ENCODE assay signal across 8 mouse cellular contexts in the genomic region with DNA sequence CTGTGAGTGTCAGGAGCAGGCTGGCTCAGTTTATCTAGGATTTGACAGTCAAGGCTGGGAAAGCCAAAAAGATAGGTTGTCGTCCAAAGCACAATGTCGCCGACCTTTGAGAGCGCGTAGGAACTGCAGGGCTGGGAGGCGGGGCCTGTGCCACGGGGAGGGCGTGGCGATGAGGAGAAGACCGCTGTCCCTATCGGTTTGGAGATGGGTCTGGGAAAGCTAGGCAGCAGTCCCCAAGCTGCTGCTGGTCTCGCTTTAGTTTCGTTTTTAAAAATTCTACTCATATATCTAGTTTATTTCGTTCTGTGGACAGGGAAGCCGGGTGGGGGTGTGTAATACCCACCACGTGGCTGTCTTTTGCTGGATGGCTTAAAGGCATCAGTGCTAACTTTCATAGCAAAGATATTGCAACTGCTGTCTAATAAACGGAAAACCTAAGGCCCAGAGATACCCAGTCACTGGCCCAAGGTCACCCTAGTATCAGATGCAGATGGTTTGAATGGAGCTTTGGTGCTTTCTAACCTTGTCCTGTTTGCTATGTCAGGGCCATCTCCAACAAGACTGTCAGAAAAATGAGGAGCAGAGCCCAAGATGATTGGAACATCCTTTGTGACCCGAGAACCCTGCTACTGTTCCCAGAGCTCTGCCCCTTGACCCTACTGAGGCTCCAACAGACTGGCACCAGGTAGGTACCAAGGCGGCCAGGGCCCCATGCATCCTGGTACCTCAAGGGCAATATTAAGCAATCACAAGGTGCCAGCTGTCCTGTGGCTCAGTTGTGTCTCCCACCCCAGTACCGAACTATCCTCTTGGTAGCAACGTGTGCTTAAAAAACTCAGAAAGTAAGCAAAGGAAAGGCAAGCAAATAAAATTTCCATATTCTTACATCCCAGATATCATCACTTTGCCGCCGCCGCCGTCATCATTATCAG. TPM values are rescaled to one million over a fixed set of nuclear protein-coding genes. Genes with fewer than 3 reads are reported as not detected.
A peak's percentile ranks its signal among the peaks of the same experiment; 100 is the strongest.
DNase-seq lines count a peak whose midpoint lies in the region; ATAC-seq and TF ChIP-seq lines count a peak whose summit lies in the region.

No protein-coding gene starts in this region.

- peak overlapping the region; percentile 42 for H3K4me3 ChIP-seq in C2C12 (ENCODE audit: insufficient read depth, poor library complexity, severe bottlenecking)
- H3K4me3 ChIP-seq in embryonic facial prominence, embryonic 15.5 days (replicated peaks): peak overlapping the region; percentile 49
- peak overlapping the region; percentile 46 for H3K4me3 ChIP-seq in heart, embryonic 12.5 days
- H3K4me3 ChIP-seq in kidney, embryonic 15.5 days (replicated peaks): peak overlapping the region; percentile 49
- peak overlapping the region; percentile 59 for H3K4me3 ChIP-seq in liver, embryonic 12.5 days

- H3K79me3 ChIP-seq in C2C12 (ENCODE audit: low read depth): peaks cover 5% of the 10 kb centered on the region

- H3K27me3 ChIP-seq in C2C12 (ENCODE audit: control insufficient read depth, insufficient read depth, insufficient read length): no peaks in the 10 kb centered on the region
- H3K27me3 ChIP-seq in embryonic facial prominence, embryonic 15.5 days: peaks cover 3% of the 10 kb centered on the region; the same call in 1 of the 2 replicates
- no peaks in the 10 kb centered on the region for H3K27me3 ChIP-seq in heart, embryonic 12.5 days (replicated peaks)
- H3K27me3 ChIP-seq in kidney, embryonic 15.5 days: peaks cover 28% of the 10 kb centered on the region
- peaks cover 6% of the 10 kb centered on the region; the same call in 1 of the 2 replicates for H3K27me3 ChIP-seq in liver, embryonic 12.5 days (replicated peaks)

- peaks cover 29% of the 10 kb centered on the region for H3K4me1 ChIP-seq in embryonic facial prominence, embryonic 15.5 days
- peaks cover 36% of the 10 kb centered on the region for H3K4me1 ChIP-seq in heart, embryonic 12.5 days (replicated peaks)
- peaks cover 26% of the 10 kb centered on the region for H3K4me1 ChIP-seq in kidney, embryonic 15.5 days
- peaks cover 27% of the 10 kb centered on the region for H3K4me1 ChIP-seq in liver, embryonic 12.5 days

- ATAC-seq in embryonic facial prominence, embryonic 15.5 days (ENCODE audit: insufficient number of reproducible peaks, low FRiP score, low TSS enrichment, low read depth): 0 out of 2 replicates have a peak, but pooled peaks have one; percentile 43
- peak; percentile 79 for ATAC-seq in heart, embryonic 12.5 days (ENCODE audit: insufficient number of reproducible peaks, low FRiP score)
- peak; percentile 79 for ATAC-seq in kidney, embryonic 15.5 days (replicated peaks; ENCODE audit: low FRiP score)
- ATAC-seq in liver, embryonic 12.5 days: peak; percentile 88

- DNase-seq in adrenal gland, postnatal 4 days (ENCODE audit: low spot score in 2 of 2): peak; percentile 57 to 72
- peak; percentile 83 for DNase-seq in naive thymus-derived CD4-positive, alpha-beta T cell, adult 2 months (ENCODE audit: low read depth)
- peak; percentile 86 to 92 for DNase-seq in spleen, postnatal 4 days (ENCODE audit: low spot score in 2 of 2)

- TF ChIP-seq CTCF in C2C12 (IDR thresholded peaks at IDR 0.05; ENCODE audit: control insufficient read depth, insufficient read depth, insufficient read length): peak; percentile 68

- peaks cover 17% of the 10 kb centered on the region for H3K79me2 ChIP-seq in C2C12 (ENCODE audit: control insufficient read depth, insufficient read depth)

- WGBS in embryonic facial prominence, embryonic 15.5 days: 18% methylated on average over 25 of the region's 25 CpGs
- 17% methylated on average over 25 of the region's 25 CpGs for WGBS in heart, embryonic 12.5 days
- 20% methylated on average over 25 of the region's 25 CpGs for WGBS in kidney, embryonic 15.5 days
- WGBS in liver, embryonic 12.5 days (ENCODE audit: insufficient replicate concordance): 10% methylated on average over 25 of the region's 25 CpGs

- H3K9me3 ChIP-seq in embryonic facial prominence, embryonic 15.5 days (replicated peaks): no peaks in the 10 kb centered on the region
- 0 out of 2 replicates have a peak, but pooled peaks cover 5% of the 10 kb centered on the region for H3K9me3 ChIP-seq in heart, embryonic 12.5 days (replicated peaks)
- no peaks in the 10 kb centered on the region for H3K9me3 ChIP-seq in kidney, embryonic 15.5 days (replicated peaks)
- no peaks in the 10 kb centered on the region for H3K9me3 ChIP-seq in liver, embryonic 12.5 days (replicated peaks)

- peak overlapping the region; percentile 78 for H3K4me2 ChIP-seq in embryonic facial prominence, embryonic 15.5 days (replicated peaks)
- peak overlapping the region; percentile 73 for H3K4me2 ChIP-seq in heart, embryonic 12.5 days
- H3K4me2 ChIP-seq in kidney, embryonic 15.5 days: peak overlapping the region; percentile 80
- H3K4me2 ChIP-seq in liver, embryonic 12.5 days: peak overlapping the region; percentile 79

- peak overlapping the region; percentile 86 for H3ac ChIP-seq in C2C12 (ENCODE audit: control insufficient read depth, insufficient read length, low read depth)

- H3K9ac ChIP-seq in embryonic facial prominence, embryonic 15.5 days: 0 out of 2 replicates have a peak overlapping the region, but pooled peaks have one; percentile 15
- H3K9ac ChIP-seq in heart, embryonic 12.5 days: peak overlapping the region; percentile 73
- H3K9ac ChIP-seq in kidney, embryonic 15.5 days: peak overlapping the region; percentile 37
- H3K9ac ChIP-seq in liver, embryonic 12.5 days: peak overlapping the region; percentile 66

- no peaks in the 10 kb centered on the region for H3K36me3 ChIP-seq in C2C12 (ENCODE audit: control insufficient read depth, insufficient read depth)
- H3K36me3 ChIP-seq in embryonic facial prominence, embryonic 15.5 days: no peaks in the 10 kb centered on the region
- peaks cover 6% of the 10 kb centered on the region; the same call in 1 of the 2 replicates for H3K36me3 ChIP-seq in heart, embryonic 12.5 days
- no peaks in the 10 kb centered on the region for H3K36me3 ChIP-seq in kidney, embryonic 15.5 days
- peaks cover 19% of the 10 kb centered on the region for H3K36me3 ChIP-seq in liver, embryonic 12.5 days

- H3K27ac ChIP-seq in embryonic facial prominence, embryonic 15.5 days (replicated peaks): no peak overlapping the region; the same call in 1 of the 2 replicates
- peak overlapping the region; percentile 91 for H3K27ac ChIP-seq in heart, embryonic 12.5 days (ENCODE audit: poor library complexity, severe bottlenecking)
- peak overlapping the region; percentile 18; the same call in 1 of the 2 replicates for H3K27ac ChIP-seq in kidney, embryonic 15.5 days
- peak overlapping the region; percentile 66 for H3K27ac ChIP-seq in liver, embryonic 12.5 days

TF ChIP-seq in C2C12, 6 proteins besides CTCF, POLR2A, EP300 and RAD21:
- no peak for TF ChIP-seq MAX (IDR thresholded peaks at IDR 0.05)
- TF ChIP-seq CEBPB (IDR thresholded peaks at IDR 0.05; ENCODE audit: low read depth): peak; percentile 54
- TF ChIP-seq USF1 (IDR thresholded peaks at IDR 0.05; ENCODE audit: low read depth): peak; percentile 1

RNA-seq across cellular contexts. Expression of gene Kifc5b, which starts 31.6 kb away (rescaled TPM):
- polyA plus RNA-seq in C2C12 (2012; fragmentation: generic; extraction: Trizol): 30.9 TPM
- total RNA-seq in adrenal gland, postnatal 4 days (2021): 10 to 100 TPM; 11.8 to 12.2 TPM
- polyA plus RNA-seq in embryonic facial prominence, embryonic 15.5 days (2015; fragmentation: Nextera tagmentation; extraction: Ambion mirVana): 6.5 and 7.4 TPM in 2 replicates
- polyA plus RNA-seq in heart, embryonic 12.5 days (2016; fragmentation: Nextera tagmentation; extraction: Ambion mirVana): 5.2 and 5.7 TPM in 2 replicates
- polyA plus RNA-seq in kidney, embryonic 15.5 days (2015; fragmentation: Nextera tagmentation; extraction: Ambion mirVana): 9.0 and 9.3 TPM in 2 replicates
- polyA plus RNA-seq in liver, embryonic 12.5 days (2016; fragmentation: Nextera tagmentation; extraction: Ambion mirVana): 6.6 and 8.1 TPM in 2 replicates

RNA-seq across cellular contexts. Expression of gene Nkx2-5, which starts 40.5 kb away (rescaled TPM):
- polyA plus RNA-seq in C2C12 (2012; fragmentation: generic; extraction: Trizol): 2.2 TPM
- total RNA-seq in adrenal gland, postnatal 4 days (2021): not detected
- 8.8 and 11.4 TPM in 2 replicates for polyA plus RNA-seq in embryonic facial prominence, embryonic 15.5 days (2015; fragmentation: Nextera tagmentation; extraction: Ambion mirVana)
- polyA plus RNA-seq in heart, embryonic 12.5 days (2016; fragmentation: Nextera tagmentation; extraction: Ambion mirVana): 200 and 212 TPM in 2 replicates
- not detected in 2 replicates for polyA plus RNA-seq in kidney, embryonic 15.5 days (2015; fragmentation: Nextera tagmentation; extraction: Ambion mirVana)
- 0.13 and 0.19 TPM in 2 replicates for polyA plus RNA-seq in liver, embryonic 12.5 days (2016; fragmentation: Nextera tagmentation; extraction: Ambion mirVana)

RNA-seq across cellular contexts. Expression of gene Phf1, which starts 47.6 kb away (rescaled TPM):
- 7.3 TPM for polyA plus RNA-seq in C2C12 (2012; fragmentation: generic; extraction: Trizol)
- 10 to 100 TPM; 32.0 to 33.4 TPM for total RNA-seq in adrenal gland, postnatal 4 days (2021)
- polyA plus RNA-seq in embryonic facial prominence, embryonic 15.5 days (2015; fragmentation: Nextera tagmentation; extraction: Ambion mirVana): 13.6 and 17.4 TPM in 2 replicates
- polyA plus RNA-seq in heart, embryonic 12.5 days (2016; fragmentation: Nextera tagmentation; extraction: Ambion mirVana): 9.0 and 9.4 TPM in 2 replicates
- polyA plus RNA-seq in kidney, embryonic 15.5 days (2015; fragmentation: Nextera tagmentation; extraction: Ambion mirVana): 7.0 and 8.7 TPM in 2 replicates
- 2.7 TPM in 2 replicates for polyA plus RNA-seq in liver, embryonic 12.5 days (2016; fragmentation: Nextera tagmentation; extraction: Ambion mirVana)

RNA-seq across cellular contexts. Expression of gene Cuta, which starts 54.1 kb away (rescaled TPM):
- polyA plus RNA-seq in C2C12 (2012; fragmentation: generic; extraction: Trizol): 166 TPM
- 100 to 1,000 TPM; 127 to 132 TPM for total RNA-seq in adrenal gland, postnatal 4 days (2021)
- polyA plus RNA-seq in embryonic facial prominence, embryonic 15.5 days (2015; fragmentation: Nextera tagmentation; extraction: Ambion mirVana): 172 and 180 TPM in 2 replicates
- 148 and 155 TPM in 2 replicates for polyA plus RNA-seq in heart, embryonic 12.5 days (2016; fragmentation: Nextera tagmentation; extraction: Ambion mirVana)
- 192 and 203 TPM in 2 replicates for polyA plus RNA-seq in kidney, embryonic 15.5 days (2015; fragmentation: Nextera tagmentation; extraction: Ambion mirVana)
- polyA plus RNA-seq in liver, embryonic 12.5 days (2016; fragmentation: Nextera tagmentation; extraction: Ambion mirVana): 119 and 129 TPM in 2 replicates

RNA-seq across cellular contexts. Expression of gene Syngap1, which starts 55.8 kb away (rescaled TPM):
- polyA plus RNA-seq in C2C12 (2012; fragmentation: generic; extraction: Trizol): 3.0 TPM
- 10 to 100 TPM; 29.7 to 37.1 TPM for total RNA-seq in adrenal gland, postnatal 4 days (2021)
- polyA plus RNA-seq in embryonic facial prominence, embryonic 15.5 days (2015; fragmentation: Nextera tagmentation; extraction: Ambion mirVana): 2.2 and 3.2 TPM in 2 replicates
- 1.2 and 2.2 TPM in 2 replicates for polyA plus RNA-seq in heart, embryonic 12.5 days (2016; fragmentation: Nextera tagmentation; extraction: Ambion mirVana)
- 1.9 and 2.0 TPM in 2 replicates for polyA plus RNA-seq in kidney, embryonic 15.5 days (2015; fragmentation: Nextera tagmentation; extraction: Ambion mirVana)
- polyA plus RNA-seq in liver, embryonic 12.5 days (2016; fragmentation: Nextera tagmentation; extraction: Ambion mirVana): 0.29 and 0.36 TPM in 2 replicates

Comparison
In these comparisons a context has a peak if more than half of its experiments do, and no peak if none do; other contexts are left out.
1. H3K9ac ChIP-seq: peak in every context shown above with its lines; median percentile 73 in heart, embryonic 12.5 days; 66 in liver, embryonic 12.5 days; 37 in kidney, embryonic 15.5 days; 15 in embryonic facial prominence, embryonic 15.5 days.
2. RNA of gene Nkx2-5, which starts 40.5 kb away (polyA plus RNA-seq): 200 to 212 TPM in heart, embryonic 12.5 days; 8.8 to 11.4 TPM in embryonic facial prominence, embryonic 15.5 days, 2.2 TPM in C2C12 (single experiment), 0.13 to 0.19 TPM in liver, embryonic 12.5 days and not detected in kidney, embryonic 15.5 days; every median in the first group is over 10 times any median in the second.
3. Peak in every context shown above with its lines, with median percentiles within 50 percentile points of each other: H3K4me3 ChIP-seq, DNase-seq, ATAC-seq and H3K4me2 ChIP-seq.